Mouse (Mus musculus) heart, adult 18-20 months (tissue): ENCODE data around the gene Cog6. TPM values are rescaled to one million over a fixed set of nuclear protein-coding genes. Genes with fewer than 3 reads are reported as not detected.
A peak's percentile ranks its signal among the peaks of the same experiment; 100 is the strongest.
"Not testable (repeated sequence)": the region's sequence is repeated elsewhere in the genome, so short reads cannot be mapped to it uniquely, and the experiment has no call there.

Source experiments
- DNase-seq, 2 experiments: peaks; one replicate each; pipeline ENCODE4 v3.0.0; 2021 to 2022; ENCODE audit warnings: mixed read lengths in 1 of 2
- total RNA-seq, 2 experiments: library from RNA; stranded (reverse); gene quantifications; 2 replicates each; pipeline ENCODE4 v1.2.3; 2021

The Cog6 gene
- total RNA-seq, 2 experiments from 2014 or later, result 52.9 to 57.5 TPM

GRCm38 (mm10) chr3:53033448-53033847 is 16.4 kb upstream of the Cog6 start:
- peak; percentile 39 to 63 for DNase-seq

GRCm38 (mm10) chr3:53032432-53032831 is 15.4 kb upstream of the Cog6 start:
- no peak for DNase-seq

- no peak for DNase-seq
Measured at GRCm38 (mm10) chr3:53031586-53031985, 14.5 kb upstream of the Cog6 start.

GRCm38 (mm10) chr3:53029046-53029445 is 12.0 kb upstream of the Cog6 start:
- peak; percentile 63 to 88 for DNase-seq

- DNase-seq, result no peak
Measured at GRCm38 (mm10) chr3:53027333-53027732, 10.3 kb upstream of the Cog6 start.

- DNase-seq, result no peak
Measured at GRCm38 (mm10) chr3:53007411-53007810, 9.6 kb downstream of the Cog6 start.

GRCm38 (mm10) chr3:53004406-53005114 is 12.5 kb downstream of the Cog6 start:
- peak; percentile 19 to 49 for DNase-seq

- DNase-seq, result no peak
Measured at GRCm38 (mm10) chr3:53002076-53002475, 15.0 kb downstream of the Cog6 start.

- DNase-seq, result no peak
Measured at GRCm38 (mm10) chr3:52999996-53000395, 17.0 kb downstream of the Cog6 start.

- no peak for DNase-seq
Measured at GRCm38 (mm10) chr3:52999016-52999744, 17.9 kb downstream of the Cog6 start.

GRCm38 (mm10) chr3:52997381-52997780 is 19.7 kb downstream of the Cog6 start:
- DNase-seq, result no peak

- no peak for DNase-seq
Measured at GRCm38 (mm10) chr3:52996635-52997034, 20.4 kb downstream of the Cog6 start.

GRCm38 (mm10) chr3:52994666-52995065 is 22.4 kb downstream of the Cog6 start:
- DNase-seq, result no peak

- DNase-seq, result no peak
Measured at GRCm38 (mm10) chr3:52993296-52993695, 23.7 kb downstream of the Cog6 start.

GRCm38 (mm10) chr3:52990041-52990737 is 26.8 kb downstream of the Cog6 start:
- DNase-seq, result no peak

GRCm38 (mm10) chr3:52985508-52985941 is 31.5 kb downstream of the Cog6 start:
- not testable (repeated sequence) for DNase-seq

GRCm38 (mm10) chr3:52983772-52984171 is 33.3 kb downstream of the Cog6 start:
- DNase-seq, result peak; percentile 20 to 24

GRCm38 (mm10) chr3:52982993-52983392 is 34.0 kb downstream of the Cog6 start:
- no peak for DNase-seq

- DNase-seq, result peak; percentile 79 to 91
Measured at GRCm38 (mm10) chr3:52974674-52975556, 42.1 kb downstream of the Cog6 start.

GRCm38 (mm10) chr3:52972916-52973315 is 44.1 kb downstream of the Cog6 start:
- DNase-seq, result no peak

GRCm38 (mm10) chr3:52967046-52967445 is 50.0 kb downstream of the Cog6 start:
- no peak for DNase-seq

GRCm38 (mm10) chr3:52964206-52964605 is 52.8 kb downstream of the Cog6 start:
- no peak for DNase-seq
